Mouse (Mus musculus) ES-Bruce4 (cell line): ENCODE data around the gene Mast4. TPM values are rescaled to one million over a fixed set of nuclear protein-coding genes. Genes with fewer than 3 reads are reported as not detected.

Experiments
- H3K27ac ChIP-seq: 2 replicates; pipeline ENCODE4 v1.5.1; 2012; ENCODE audit warnings: low read length, inconsistent platforms; ENCODE audit not compliant: insufficient read depth
- H3K27me3 ChIP-seq: 2 replicates; pipeline ENCODE4 v1.6.1; 2012; ENCODE audit warnings: mild to moderate bottlenecking, low read length, inconsistent platforms; ENCODE audit not compliant: control insufficient read depth, poor library complexity, insufficient read depth, severe bottlenecking
- H3K36me3 ChIP-seq: 2 replicates; pipeline ENCODE4 v1.6.1; 2012; ENCODE audit warnings: inconsistent platforms, mild to moderate bottlenecking, low read length, moderate library complexity; ENCODE audit not compliant: control insufficient read depth, poor library complexity, insufficient read depth, severe bottlenecking
- H3K4me1 ChIP-seq: one replicate; pipeline ENCODE4 v1.8.1; 2011; ENCODE audit warnings: low read length; ENCODE audit not compliant: control insufficient read depth, insufficient read depth
- H3K4me3 ChIP-seq: 2 replicates; pipeline ENCODE4 v1.5.1; 2011; ENCODE audit warnings: low read depth, mild to moderate bottlenecking, low read length
- H3K9ac ChIP-seq: 2 replicates; pipeline ENCODE4 v1.6.1; 2012; ENCODE audit warnings: low read depth, mild to moderate bottlenecking, inconsistent platforms; ENCODE audit not compliant: poor library complexity, severe bottlenecking
- H3K9me3 ChIP-seq: replicated peaks from 2 replicates; pipeline ENCODE4 v1.6.1; 2012; ENCODE audit warnings: mild to moderate bottlenecking, low read length, inconsistent platforms; ENCODE audit not compliant: control insufficient read depth, poor library complexity, insufficient read depth, severe bottlenecking
- CTCF ChIP-seq: IDR thresholded peaks from one replicate; pipeline ENCODE4 v1.8.1; 2011; ENCODE audit warnings: low read depth, low read length
- EP300 ChIP-seq: IDR thresholded peaks from 2 replicates; pipeline ENCODE4 v1.6.1; 2011; ENCODE audit warnings: low read depth, low read length; ENCODE audit not compliant: insufficient read depth
- POLR2A ChIP-seq: IDR thresholded peaks from one replicate; pipeline ENCODE4 v1.8.1; 2011; ENCODE audit warnings: low read length; ENCODE audit not compliant: insufficient read depth
- polyA plus RNA-seq: library from polyadenylated mRNA; stranded (reverse); fragments of >200 nt; gene quantifications from 2 replicates; pipeline ENCODE4 v1.2.4, GENCODE M21; 2011; ENCODE audit warnings: low read depth; ENCODE audit not compliant: missing spikeins, insufficient read depth, insufficient read length

Mast4 gene
- polyA plus RNA-seq, 1 experiment, result 25.3 TPM

DNA sequence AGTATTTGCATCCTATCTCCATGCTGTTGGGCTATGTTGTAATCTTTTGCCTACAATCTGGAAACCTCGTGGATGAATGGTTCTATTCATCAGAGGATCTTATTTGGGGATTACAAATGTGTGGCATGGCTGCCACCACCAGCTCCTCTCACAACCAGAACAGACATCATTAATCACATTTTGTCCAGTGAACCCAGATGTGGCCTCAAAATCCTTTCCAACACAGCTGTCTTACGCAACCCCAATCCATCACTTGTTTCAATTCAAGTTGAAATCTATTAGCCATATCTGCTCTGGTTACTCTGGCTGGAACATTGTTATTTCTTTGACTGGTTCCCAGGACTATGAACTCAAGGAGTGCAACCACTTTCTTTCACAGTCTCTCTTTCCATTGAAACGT, 20.4 kb upstream of the Mast4 start:
- Histone ChIP-seq H3K9ac (no peak overlapping the region), H3K27ac (no peak overlapping the region), H3K9me3 (no peaks in the 10 kb centered on the region), H3K4me1 (no peaks in the 10 kb centered on the region), H3K36me3 (no peaks in the 10 kb centered on the region), H3K27me3 (no peaks in the 10 kb centered on the region), H3K4me3 (no peak overlapping the region)
- TF ChIP-seq CTCF (no peak), POLR2A (no peak), EP300 (no peak)

DNA sequence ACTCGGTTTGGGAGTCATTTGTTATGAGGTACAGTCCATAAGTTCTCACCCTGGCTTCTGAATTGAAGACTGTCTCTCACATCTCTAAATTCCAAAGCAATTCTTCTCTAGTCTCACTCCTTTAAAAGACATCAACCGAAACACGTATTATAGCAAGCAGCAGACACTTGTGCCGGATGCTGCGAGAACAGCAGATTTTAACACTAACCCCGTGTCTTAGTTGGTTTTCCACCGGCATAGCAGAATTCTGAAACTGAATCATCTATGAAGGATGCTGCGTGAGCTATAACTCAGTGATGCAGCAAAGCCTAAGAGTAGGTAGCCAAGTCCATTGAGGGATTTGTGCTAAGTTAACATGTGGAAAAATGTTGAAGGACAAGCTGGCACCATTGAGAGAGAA, 10.5 kb upstream of the Mast4 start:
- Histone ChIP-seq H3K9ac (no peak overlapping the region), H3K9me3 (no peaks in the 10 kb centered on the region), H3K4me3 (no peak overlapping the region), H3K27me3 (no peaks in the 10 kb centered on the region; the same call in 1 of the 2 replicates), H3K27ac (no peak overlapping the region), H3K36me3 (no peaks in the 10 kb centered on the region), H3K4me1 (no peaks in the 10 kb centered on the region)
- no peak for TF ChIP-seq EP300
- TF ChIP-seq CTCF, result no peak
- no peak for TF ChIP-seq POLR2A

DNA sequence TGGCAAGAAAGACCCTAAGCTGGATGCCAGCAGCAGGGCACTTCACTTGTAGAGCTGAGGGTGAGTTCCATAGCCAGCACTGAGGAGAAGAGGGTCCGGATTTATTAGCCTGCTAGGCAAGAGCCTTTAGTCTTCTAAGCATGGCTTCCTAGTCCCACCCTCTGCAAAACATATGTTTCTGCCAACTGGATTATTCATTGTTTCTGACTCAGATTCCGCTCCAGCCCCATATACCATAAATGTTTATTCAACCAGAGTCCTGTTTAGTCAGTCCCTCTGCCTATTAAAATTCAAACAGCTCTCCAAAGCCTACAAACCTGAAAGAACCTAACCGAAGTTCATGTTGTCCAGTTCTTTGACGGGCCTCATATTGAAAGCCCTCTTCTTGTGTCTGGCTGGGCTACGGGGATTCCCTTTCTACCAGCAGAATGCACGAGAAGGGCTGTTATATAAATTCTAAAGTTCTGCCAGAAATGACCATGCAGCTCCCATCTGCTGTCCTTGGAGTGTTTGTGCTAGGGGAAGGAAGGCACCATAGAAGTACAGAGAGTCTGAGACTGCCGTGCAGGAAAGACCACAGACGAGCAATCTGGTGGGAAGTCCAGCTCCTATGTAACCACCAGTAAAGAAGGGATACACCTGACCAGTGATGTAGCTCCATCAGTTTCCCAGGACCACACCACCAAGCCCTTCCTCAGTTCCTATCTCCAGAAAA, 9.9 kb upstream of the Mast4 start:
- no peak for TF ChIP-seq POLR2A
- TF ChIP-seq EP300, result no peak
- no peak for TF ChIP-seq CTCF
- no peak overlapping the region for H3K9ac ChIP-seq
- H3K27ac ChIP-seq, result no peak overlapping the region
- H3K4me3 ChIP-seq, result no peak overlapping the region
- H3K9me3 ChIP-seq, result no peaks in the 10 kb centered on the region
- no peaks in the 10 kb centered on the region for H3K36me3 ChIP-seq
- H3K27me3 ChIP-seq, result no peaks in the 10 kb centered on the region; the same call in 1 of the 2 replicates
- no peaks in the 10 kb centered on the region for H3K4me1 ChIP-seq

DNA sequence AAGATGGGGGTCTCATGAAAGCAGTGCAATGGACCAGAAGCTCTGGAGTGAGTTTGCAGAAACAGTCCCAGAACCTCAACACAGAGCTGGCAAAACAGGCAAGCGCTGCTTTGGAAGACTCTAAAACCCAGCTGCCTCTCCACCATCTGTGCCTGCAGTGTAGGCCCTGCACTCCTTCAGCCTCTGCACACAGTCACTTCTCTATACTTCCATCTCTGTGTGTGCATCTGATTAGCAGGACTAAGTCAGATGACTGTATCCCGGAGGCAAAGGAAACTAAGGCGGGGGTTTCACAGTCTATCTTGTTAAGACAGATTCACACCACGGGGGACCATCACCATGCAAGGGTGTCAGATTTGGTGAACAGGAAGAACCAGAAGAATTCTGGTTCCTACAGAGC, 6.7 kb upstream of the Mast4 start:
- Histone ChIP-seq H3K27me3 (no peaks in the 10 kb centered on the region; the same call in 1 of the 2 replicates), H3K9me3 (no peaks in the 10 kb centered on the region), H3K9ac (no peak overlapping the region), H3K27ac (no peak overlapping the region), H3K4me3 (no peak overlapping the region), H3K4me1 (no peaks in the 10 kb centered on the region), H3K36me3 (no peaks in the 10 kb centered on the region)
- TF ChIP-seq EP300 (no peak), POLR2A (no peak), CTCF (no peak)

DNA sequence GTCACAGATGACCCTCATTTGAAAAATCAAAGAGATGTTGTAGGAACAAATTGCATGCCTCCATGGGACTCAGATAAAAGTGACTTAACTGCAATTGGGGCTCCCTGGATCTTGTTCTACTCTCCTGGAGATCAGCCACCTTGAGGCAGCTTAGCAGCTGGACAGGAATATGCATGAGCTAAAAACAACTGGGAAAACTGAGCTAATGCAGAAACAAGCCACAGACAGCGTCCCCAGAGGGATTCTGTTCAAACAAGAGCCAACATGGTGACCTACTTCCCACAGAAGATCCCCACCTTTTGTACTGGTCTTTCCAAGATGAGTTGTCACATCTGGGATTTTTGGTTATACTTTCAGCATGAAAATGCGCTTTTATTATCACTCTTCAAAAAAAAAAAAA, 4.3 kb upstream of the Mast4 start:
- TF ChIP-seq EP300, result no peak
- TF ChIP-seq POLR2A, result no peak
- TF ChIP-seq CTCF, result no peak
- Histone ChIP-seq H3K27ac (no peak overlapping the region), H3K9me3 (no peaks in the 10 kb centered on the region), H3K4me1 (no peaks in the 10 kb centered on the region), H3K9ac (no peak overlapping the region), H3K4me3 (no peak overlapping the region), H3K27me3 (no peaks in the 10 kb centered on the region; the same call in 1 of the 2 replicates), H3K36me3 (no peaks in the 10 kb centered on the region)

DNA sequence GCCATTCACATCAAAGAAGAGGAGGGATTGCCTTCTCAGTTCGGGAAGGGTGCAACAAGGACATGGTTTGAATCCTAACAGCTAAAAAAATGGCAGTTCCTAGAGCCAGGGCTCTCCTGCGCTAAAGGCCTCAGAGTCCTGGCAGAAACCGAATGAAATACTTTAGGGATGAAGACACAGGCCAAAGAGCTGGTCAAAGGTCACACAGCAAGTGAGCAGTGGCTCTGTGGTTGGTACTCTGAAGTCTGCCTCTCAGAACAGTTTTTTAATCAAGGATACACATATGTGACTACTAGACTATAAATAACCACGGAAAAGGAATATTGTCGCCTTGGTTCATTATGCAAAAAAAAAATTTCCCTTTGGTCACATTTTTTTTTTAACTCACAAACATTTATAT, 1.9 kb upstream of the Mast4 start:
- no peak overlapping the region for H3K9ac ChIP-seq
- TF ChIP-seq CTCF (no peak), POLR2A (no peak), EP300 (no peak)
- H3K27me3 ChIP-seq, result 0 out of 2 replicates have a peak, but pooled peaks cover 1% of the 10 kb centered on the region
- H3K4me3 ChIP-seq, result no peak overlapping the region
- no peaks in the 10 kb centered on the region for H3K9me3 ChIP-seq
- H3K4me1 ChIP-seq, result no peaks in the 10 kb centered on the region
- H3K36me3 ChIP-seq, result no peaks in the 10 kb centered on the region
- no peak overlapping the region for H3K27ac ChIP-seq
